Mouse (Mus musculus) kidney, embryonic 14.5 days (tissue): ENCODE measurements at regions not wholly inside any gene's neighbourhood (a gene's known extent, or its start where the extent isn't known, plus 50 kb on each side); places are given as distances from the start of the nearest gene placed in this dataset.

Experiments
- ATAC-seq: fragments of 200-750 bp; cut with Nextera tagmentation; 2 replicates; pipeline ENCODE4 v1.8.0; 2017; ENCODE audit warnings: moderate number of reproducible peaks, mild to moderate bottlenecking, moderate TSS enrichment, moderate library complexity; ENCODE audit not compliant: low FRiP score, low TSS enrichment
- H3K27ac ChIP-seq: fragments of 300-500 bp; sonication (generic); 2 replicates; pipeline ENCODE4 v1.5.1; 2014; ENCODE audit warnings: low read depth, mild to moderate bottlenecking, low read length, moderate library complexity, mixed read lengths
- H3K27me3 ChIP-seq: fragments of 300-500 bp; sonication (generic); 2 replicates; pipeline ENCODE4 v1.6.1; 2014; ENCODE audit warnings: mild to moderate bottlenecking, low read length; ENCODE audit not compliant: control insufficient read depth, insufficient read depth
- H3K36me3 ChIP-seq: fragments of 300-500 bp; sonication (generic); 2 replicates; pipeline ENCODE4 v1.6.1; 2014; ENCODE audit warnings: low read length, mixed read lengths; ENCODE audit not compliant: control insufficient read depth, insufficient read depth
- H3K4me1 ChIP-seq: fragments of 300-500 bp; sonication (generic); 2 replicates; pipeline ENCODE4 v1.6.1; 2014; ENCODE audit warnings: low read length, mixed read lengths; ENCODE audit not compliant: control insufficient read depth, insufficient read depth
- H3K4me2 ChIP-seq: fragments of 300-500 bp; sonication (generic); replicated peaks from 2 replicates; pipeline ENCODE4 v1.6.1; 2014; ENCODE audit warnings: low read depth, mild to moderate bottlenecking, low read length
- H3K4me3 ChIP-seq: fragments of 300-500 bp; sonication (generic); 2 replicates; pipeline ENCODE4 v1.5.1; 2014; ENCODE audit warnings: mild to moderate bottlenecking, low read length
- H3K9ac ChIP-seq: fragments of 300-500 bp; sonication (generic); 2 replicates; pipeline ENCODE4 v1.6.1; 2014; ENCODE audit warnings: low read depth, mild to moderate bottlenecking, low read length, moderate library complexity
- H3K9me3 ChIP-seq: fragments of 300-500 bp; sonication (generic); 2 replicates; pipeline ENCODE4 v1.6.1; 2016; ENCODE audit warnings: low read length; ENCODE audit not compliant: control insufficient read depth
- WGBS: fragments of 180-500 bp; shearing (Covaris S2); extraction: QIAGEN DNeasy Blood & Tissue Kit; methylation state at CpG from one replicate; pipeline ENCODE4 v1.1.7; 2014; 5-methylcytosine and 5-hydroxymethylcytosine counted together

DNA sequence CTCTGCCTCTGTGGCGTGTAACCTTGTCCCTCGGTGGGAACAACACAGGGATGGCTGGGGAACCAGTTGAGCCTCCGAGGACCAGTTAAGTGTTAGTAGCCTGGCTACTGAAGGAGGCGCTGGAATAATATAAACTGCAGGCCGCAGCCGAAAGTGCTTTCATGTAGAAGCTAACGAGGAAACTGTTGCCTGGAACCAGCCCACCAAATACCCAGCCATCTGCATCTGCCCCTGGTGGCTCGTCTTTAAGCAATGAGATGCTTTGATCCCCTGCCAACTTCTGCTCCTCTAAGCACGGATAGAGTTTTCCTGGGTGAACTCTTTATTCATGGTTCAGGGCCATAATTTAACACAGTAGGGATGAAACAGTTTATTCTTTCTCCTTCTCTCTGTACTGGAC lies 137.2 kb upstream of the Prok2 start:
- Histone ChIP-seq H3K36me3 (no peaks in the 10 kb centered on the region), H3K4me2 (no peak overlapping the region), H3K4me1 (no peaks in the 10 kb centered on the region), H3K4me3 (no peak overlapping the region), H3K27ac (no peak overlapping the region), H3K9ac (no peak overlapping the region), H3K27me3 (no peaks in the 10 kb centered on the region), H3K9me3 (no peaks in the 10 kb centered on the region)
- no peak for ATAC-seq
- 56% methylated on average over 9 of the region's 9 CpGs for whole genome bisulfite sequencing

DNA sequence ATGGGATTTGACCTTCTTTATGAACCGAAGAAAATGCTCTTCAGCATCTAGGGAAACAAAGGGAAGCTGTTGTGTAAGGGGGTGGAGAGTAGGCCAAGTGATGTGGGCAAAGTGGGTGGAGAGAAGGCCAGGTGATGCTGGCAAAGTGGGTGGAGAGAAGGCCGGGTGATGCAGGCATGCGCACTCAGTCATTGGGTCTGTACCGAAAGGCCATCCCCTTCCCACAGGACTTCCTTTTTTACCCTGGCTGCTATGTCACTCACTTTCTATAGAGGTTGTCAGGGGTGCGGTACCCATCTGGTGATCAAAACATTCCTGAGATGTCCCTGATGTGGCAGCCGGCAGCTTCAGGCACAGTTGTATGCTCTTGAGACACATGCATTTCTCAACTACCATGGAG lies 131.2 kb upstream of the Prok2 start:
- no peak for ATAC-seq
- no peak overlapping the region for H3K4me3 ChIP-seq
- 80% methylated on average over 6 of the region's 6 CpGs for WGBS

DNA sequence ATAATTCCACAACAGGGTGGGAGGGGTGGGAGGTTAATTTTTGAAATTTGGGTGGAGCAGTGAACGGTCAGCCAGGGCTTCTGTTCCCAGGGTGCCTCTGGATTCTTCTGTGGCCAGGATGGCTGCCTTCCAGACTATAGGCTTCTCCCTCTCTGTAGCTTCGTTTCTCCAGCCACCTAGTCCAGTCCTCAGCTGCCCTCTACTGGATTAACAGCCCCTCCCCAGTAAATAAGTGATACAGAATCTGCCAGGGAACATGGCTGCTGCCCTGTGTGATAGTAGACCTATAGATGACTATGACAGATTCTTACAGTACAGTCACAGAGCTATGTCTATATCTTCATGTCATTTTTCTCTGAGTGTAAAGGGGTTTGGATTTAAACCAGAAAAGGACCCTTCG lies 127.5 kb upstream of the Prok2 start:
- Histone ChIP-seq H3K9ac (no peak overlapping the region), H3K27me3 (no peaks in the 10 kb centered on the region), H3K27ac (no peak overlapping the region), H3K4me2 (no peak overlapping the region), H3K36me3 (no peaks in the 10 kb centered on the region), H3K9me3 (no peaks in the 10 kb centered on the region), H3K4me1 (no peaks in the 10 kb centered on the region), H3K4me3 (no peak overlapping the region)
- 37% methylated on average over 3 of the region's 3 CpGs for WGBS
- no peak for ATAC-seq

More for the DNA sequence above, 131.2 kb upstream of the Prok2 start:
- H3K9ac ChIP-seq, result no peak overlapping the region
- no peaks in the 10 kb centered on the region for H3K4me1 ChIP-seq
- H3K4me2 ChIP-seq, result no peak overlapping the region
- H3K9me3 ChIP-seq, result no peaks in the 10 kb centered on the region
- H3K27me3 ChIP-seq, result no peaks in the 10 kb centered on the region
- H3K36me3 ChIP-seq, result no peaks in the 10 kb centered on the region
- H3K27ac ChIP-seq, result no peak overlapping the region

DNA sequence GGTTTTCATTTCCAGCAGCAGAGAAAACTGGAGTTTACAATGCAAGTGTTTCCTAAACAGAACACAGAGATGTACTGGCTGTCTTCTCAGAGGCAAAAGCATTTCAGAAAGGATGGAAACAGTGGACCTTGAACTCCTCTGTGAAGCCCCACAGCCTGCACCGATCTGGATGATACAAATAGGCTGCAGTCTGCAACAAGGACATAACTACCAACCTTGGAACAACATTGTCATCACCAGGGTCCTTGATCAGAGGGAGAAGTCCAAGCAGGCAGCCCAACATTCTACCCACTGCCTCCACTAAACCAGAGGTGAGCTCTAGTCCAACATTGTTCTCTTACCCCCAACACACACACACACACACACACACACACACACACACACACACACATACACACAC lies 124.5 kb upstream of the Prok2 start:
- no peak overlapping the region for H3K4me2 ChIP-seq
- no peak overlapping the region for H3K9ac ChIP-seq
- no peak overlapping the region for H3K4me3 ChIP-seq
- no peak for ATAC-seq
- no peaks in the 10 kb centered on the region for H3K9me3 ChIP-seq
- H3K4me1 ChIP-seq, result no peaks in the 10 kb centered on the region
- H3K36me3 ChIP-seq, result no peaks in the 10 kb centered on the region
- no peak overlapping the region for H3K27ac ChIP-seq
- WGBS, result 80% methylated on average over 1 of the region's 1 CpGs
- no peaks in the 10 kb centered on the region for H3K27me3 ChIP-seq

DNA sequence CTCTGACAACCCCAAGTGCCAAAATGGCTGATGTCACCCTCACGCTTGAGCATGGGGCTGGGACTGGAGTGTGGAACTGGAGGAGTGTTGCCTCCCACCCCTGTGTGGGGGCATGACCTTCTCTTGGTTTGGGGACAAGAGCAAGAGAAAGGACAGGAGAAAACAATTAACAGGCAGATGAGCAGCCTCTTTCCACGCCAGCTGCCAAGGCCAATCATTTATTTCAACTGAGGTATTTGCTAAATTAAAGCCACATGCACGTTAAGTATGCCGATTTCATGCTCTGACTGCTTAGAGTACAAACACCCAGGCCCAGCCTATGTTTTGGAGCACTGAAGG lies 119.3 kb upstream of the Prok2 start:
- no peak overlapping the region for H3K27ac ChIP-seq
- H3K27me3 ChIP-seq, result no peaks in the 10 kb centered on the region
- WGBS, result 42% methylated on average over 4 of the region's 4 CpGs
- no peak for ATAC-seq
- H3K36me3 ChIP-seq, result no peaks in the 10 kb centered on the region
- no peaks in the 10 kb centered on the region for H3K4me1 ChIP-seq
- H3K9me3 ChIP-seq, result no peaks in the 10 kb centered on the region
- no peak overlapping the region for H3K4me3 ChIP-seq
- no peak overlapping the region for H3K4me2 ChIP-seq
- H3K9ac ChIP-seq, result no peak overlapping the region

DNA sequence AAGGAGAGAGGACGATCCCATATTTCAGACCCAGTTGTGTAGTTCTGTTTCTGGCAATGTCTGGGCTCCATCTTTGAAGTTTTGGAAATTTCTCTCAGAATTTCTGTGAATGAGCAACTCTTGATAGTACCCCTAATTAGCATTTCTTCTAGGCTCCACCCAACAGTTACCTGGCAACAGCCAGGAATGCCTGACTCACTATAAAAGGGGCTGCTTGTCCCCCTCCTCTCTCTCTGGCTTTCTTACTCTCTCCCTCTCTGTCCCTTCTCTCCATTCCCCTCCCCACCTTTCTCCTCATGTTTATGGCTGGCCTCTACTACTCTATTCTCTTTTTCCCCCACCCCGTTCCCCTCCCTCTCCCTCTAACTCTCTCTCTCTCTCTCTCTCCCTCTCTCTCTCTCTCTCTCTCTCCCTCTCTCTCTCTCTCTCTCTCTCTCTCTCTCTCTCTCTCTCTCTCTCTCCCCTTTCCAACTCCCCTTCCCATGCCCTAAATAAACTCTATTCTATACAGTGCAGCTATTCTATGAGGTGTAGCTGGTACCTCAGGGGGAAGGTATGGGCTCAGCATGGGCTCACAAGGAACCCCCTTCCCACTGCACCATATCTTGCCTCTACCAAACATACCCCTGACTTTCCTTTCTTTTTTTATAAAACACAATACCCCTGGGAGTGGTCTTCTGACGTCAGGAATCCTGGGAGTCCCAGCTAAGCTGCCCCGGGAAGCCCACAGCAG lies 118.7 kb upstream of the Prok2 start:
- Histone ChIP-seq H3K27ac (no peak overlapping the region), H3K9ac (no peak overlapping the region), H3K36me3 (no peaks in the 10 kb centered on the region), H3K4me2 (no peak overlapping the region), H3K4me1 (no peaks in the 10 kb centered on the region), H3K4me3 (no peak overlapping the region), H3K9me3 (no peaks in the 10 kb centered on the region), H3K27me3 (no peaks in the 10 kb centered on the region)
- ATAC-seq, result no peak
- 40% methylated on average over 4 of the region's 4 CpGs for WGBS

DNA sequence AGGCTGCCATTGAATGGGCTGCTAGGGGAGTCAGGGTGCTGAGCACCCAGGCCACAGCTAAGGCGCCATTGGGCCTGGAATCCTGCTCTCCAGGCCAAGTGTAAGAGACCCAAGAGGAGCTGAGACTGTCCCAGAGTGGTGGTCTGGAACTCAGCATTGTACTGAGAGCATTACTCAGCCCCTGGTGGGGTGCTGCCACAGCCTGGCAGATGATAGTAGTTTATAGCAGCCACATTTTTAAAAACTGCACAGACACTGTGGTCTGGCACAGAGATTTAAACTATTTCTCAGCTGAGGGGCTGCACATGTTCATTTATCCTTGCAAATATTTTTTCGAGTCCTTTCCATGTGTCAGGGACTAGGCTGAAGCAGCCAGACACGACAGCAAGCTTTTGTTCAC lies 117.3 kb upstream of the Prok2 start:
- Histone ChIP-seq H3K36me3 (no peaks in the 10 kb centered on the region), H3K4me1 (no peaks in the 10 kb centered on the region), H3K9ac (no peak overlapping the region), H3K9me3 (no peaks in the 10 kb centered on the region), H3K4me2 (no peak overlapping the region), H3K27me3 (no peaks in the 10 kb centered on the region), H3K27ac (no peak overlapping the region), H3K4me3 (no peak overlapping the region)
- ATAC-seq, result no peak
- WGBS, result 72% methylated on average over 3 of the region's 3 CpGs

DNA sequence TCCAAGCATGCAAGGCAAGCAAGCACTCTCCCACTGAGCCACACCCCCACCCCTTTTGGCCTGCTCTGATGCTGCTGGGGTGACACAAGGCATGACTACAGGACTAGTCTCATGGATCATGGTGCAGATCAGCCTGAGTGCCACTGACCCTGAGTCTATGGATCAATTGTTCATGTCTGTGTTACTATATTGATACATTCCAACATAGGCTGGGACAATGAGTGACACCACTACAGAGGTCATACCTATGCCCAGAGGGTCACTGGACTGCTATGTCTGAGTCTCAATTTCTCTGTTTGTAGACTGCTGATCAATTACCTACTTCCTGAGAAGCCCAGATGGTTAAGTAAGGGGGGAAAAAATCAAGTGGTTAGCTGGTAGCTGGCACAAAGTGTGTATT lies 116.5 kb upstream of the Prok2 start:
- no peaks in the 10 kb centered on the region for H3K4me1 ChIP-seq
- H3K4me2 ChIP-seq, result no peak overlapping the region
- H3K9me3 ChIP-seq, result no peaks in the 10 kb centered on the region
- no peak overlapping the region for H3K27ac ChIP-seq
- H3K36me3 ChIP-seq, result no peaks in the 10 kb centered on the region
- no peak for ATAC-seq
- no peaks in the 10 kb centered on the region for H3K27me3 ChIP-seq
- H3K4me3 ChIP-seq, result no peak overlapping the region
- no peak overlapping the region for H3K9ac ChIP-seq

DNA sequence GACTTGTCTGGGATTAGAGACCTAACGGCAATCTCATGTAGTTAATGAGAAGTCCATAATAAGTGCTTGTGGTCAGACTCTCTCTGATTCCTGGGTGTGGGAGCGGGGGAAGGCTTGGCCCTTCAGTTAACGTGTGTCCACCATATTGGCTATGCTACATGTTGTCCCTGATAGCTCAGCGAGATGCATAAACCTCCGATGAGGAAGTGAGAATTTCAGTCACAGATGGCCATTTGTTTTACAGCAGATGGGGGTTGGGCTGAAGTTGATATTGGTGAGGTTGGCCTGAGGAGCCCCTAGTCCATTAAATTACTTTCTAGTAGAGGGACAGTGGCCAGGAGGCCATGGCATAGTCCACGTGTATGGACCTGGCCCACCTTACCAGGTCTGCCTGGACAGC lies 114.6 kb upstream of the Prok2 start:
- no peaks in the 10 kb centered on the region for H3K4me1 ChIP-seq
- H3K27me3 ChIP-seq, result no peaks in the 10 kb centered on the region
- H3K9ac ChIP-seq, result no peak overlapping the region
- no peak for ATAC-seq
- H3K4me3 ChIP-seq, result no peak overlapping the region
- H3K27ac ChIP-seq, result no peak overlapping the region
- 89% methylated on average over 6 of the region's 6 CpGs for WGBS
- H3K4me2 ChIP-seq, result no peak overlapping the region
- H3K36me3 ChIP-seq, result no peaks in the 10 kb centered on the region
- H3K9me3 ChIP-seq, result no peaks in the 10 kb centered on the region
